31 mouse cellular contexts compared by ENCODE assay signal in the genomic region with DNA sequence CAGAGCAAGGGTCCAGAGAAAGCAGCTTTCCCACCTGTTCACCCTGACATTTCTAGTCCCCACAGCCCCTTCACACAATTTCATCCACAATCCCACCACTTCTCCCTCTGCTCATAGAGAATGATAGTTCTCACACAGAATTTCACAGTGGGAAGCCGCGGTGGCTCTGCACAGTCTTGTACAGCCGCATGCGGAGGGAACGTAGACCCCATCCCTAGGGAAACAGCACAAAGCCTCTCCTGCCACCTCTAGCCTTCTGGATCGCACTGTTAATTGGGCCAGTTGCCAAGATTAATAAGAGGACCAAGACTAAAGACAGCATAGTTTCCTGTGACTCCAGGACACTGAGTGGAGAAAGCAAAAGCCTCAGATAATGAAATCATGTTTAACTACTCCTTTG. TPM values are rescaled to one million over a fixed set of nuclear protein-coding genes. Genes with fewer than 3 reads are reported as not detected.
DNase-seq lines count a peak whose midpoint lies in the region; ATAC-seq and TF ChIP-seq lines count a peak whose summit lies in the region.
"Had no signal": no experiment of that assay in that cellular context is flagged by ENCODE, and none has a peak within 500 bp of the region (broad histone marks: within the 10 kb centered on the region; RNA-seq: fewer than 3 reads in every experiment).

No protein-coding gene starts in this region.

- no peak overlapping the region for H3K4me2 ChIP-seq in forebrain, embryonic 16.5 days (ENCODE audit: low read length)
- H3K4me2 ChIP-seq in hindbrain, postnatal 0 days (ENCODE audit: low read depth, low read length): no peak overlapping the region
- H3K4me2 ChIP-seq in hindbrain, embryonic 13.5 days: no peak overlapping the region
- H3K4me2 ChIP-seq in midbrain, postnatal 0 days (ENCODE audit: low read depth, low read length, poor library complexity, severe bottlenecking): no peak overlapping the region
- no peak overlapping the region for H3K4me2 ChIP-seq in midbrain, embryonic 11.5 days
- H3K4me2 ChIP-seq: embryonic facial prominence, embryonic 12.5 days; heart, embryonic 11.5 days; limb, embryonic 12.5 days; liver, embryonic 15.5 days; lung, embryonic 15.5 days had no signal

- H3K4me3 ChIP-seq in forebrain, embryonic 10.5 days: no peak overlapping the region
- H3K4me3 ChIP-seq in forebrain, embryonic 16.5 days (replicated peaks; ENCODE audit: low read length): no peak overlapping the region
- no peak overlapping the region for H3K4me3 ChIP-seq in hindbrain, postnatal 0 days (ENCODE audit: low read length)
- H3K4me3 ChIP-seq in hindbrain, embryonic 13.5 days: no peak overlapping the region
- H3K4me3 ChIP-seq in midbrain, postnatal 0 days (ENCODE audit: low read depth, low read length): no peak overlapping the region
- H3K4me3 ChIP-seq in midbrain, embryonic 11.5 days (ENCODE audit: low read depth, low read length): no peak overlapping the region
- H3K4me3 ChIP-seq: embryonic facial prominence, embryonic 12.5 days; erythroblast, embryonic 14.5 days; left cerebral cortex, adult 2 months; limb, embryonic 12.5 days; liver, embryonic 15.5 days; lung, embryonic 15.5 days had no signal

- TF ChIP-seq CTCF in hindbrain, postnatal 0 days (IDR thresholded peaks at IDR 0.05; ENCODE audit: low read depth): no peak
- no peak for TF ChIP-seq CTCF in midbrain, postnatal 0 days (IDR thresholded peaks at IDR 0.05)

- H3K4me1 ChIP-seq in forebrain, embryonic 10.5 days: peaks cover 28% of the 10 kb centered on the region
- H3K4me1 ChIP-seq in forebrain, embryonic 16.5 days (replicated peaks; ENCODE audit: control insufficient read depth, insufficient read depth, low read length): peaks cover 10% of the 10 kb centered on the region
- H3K4me1 ChIP-seq in hindbrain, postnatal 0 days (ENCODE audit: insufficient read depth, low read length): no peaks in the 10 kb centered on the region
- H3K4me1 ChIP-seq in hindbrain, embryonic 13.5 days (replicated peaks): peaks cover 16% of the 10 kb centered on the region
- peaks cover 3% of the 10 kb centered on the region; the same call in 1 of the 2 replicates for H3K4me1 ChIP-seq in midbrain, postnatal 0 days (ENCODE audit: insufficient read depth, low read length)
- H3K4me1 ChIP-seq in midbrain, embryonic 11.5 days (ENCODE audit: control insufficient read depth, insufficient read depth, low read length): no peaks in the 10 kb centered on the region
- H3K4me1 ChIP-seq: embryonic facial prominence, embryonic 12.5 days; liver, embryonic 15.5 days; lung, embryonic 15.5 days had no signal

- H3K36me3 ChIP-seq in forebrain, embryonic 10.5 days (replicated peaks): peaks cover 61% of the 10 kb centered on the region
- H3K36me3 ChIP-seq in forebrain, embryonic 16.5 days (ENCODE audit: control insufficient read depth, insufficient read depth): peaks cover 9% of the 10 kb centered on the region
- peaks cover 10% of the 10 kb centered on the region for H3K36me3 ChIP-seq in hindbrain, postnatal 0 days (ENCODE audit: insufficient read depth, low read length)
- peaks cover 53% of the 10 kb centered on the region for H3K36me3 ChIP-seq in hindbrain, embryonic 13.5 days
- H3K36me3 ChIP-seq in midbrain, postnatal 0 days (ENCODE audit: insufficient read depth, low read length): peaks cover 29% of the 10 kb centered on the region
- H3K36me3 ChIP-seq in midbrain, embryonic 11.5 days (ENCODE audit: control insufficient read depth, insufficient read depth, low read length): peaks cover 6% of the 10 kb centered on the region; the same call in 1 of the 2 replicates

- no peaks in the 10 kb centered on the region for H3K27me3 ChIP-seq in forebrain, embryonic 10.5 days (ENCODE audit: poor library complexity, severe bottlenecking)
- no peaks in the 10 kb centered on the region for H3K27me3 ChIP-seq in forebrain, embryonic 16.5 days (replicated peaks; ENCODE audit: control insufficient read depth, insufficient read depth, low read length)
- H3K27me3 ChIP-seq in hindbrain, postnatal 0 days (ENCODE audit: insufficient read depth, low read length): no peaks in the 10 kb centered on the region
- no peaks in the 10 kb centered on the region for H3K27me3 ChIP-seq in hindbrain, embryonic 13.5 days
- H3K27me3 ChIP-seq in midbrain, postnatal 0 days (ENCODE audit: insufficient read depth, low read length): no peaks in the 10 kb centered on the region
- H3K27me3 ChIP-seq in midbrain, embryonic 11.5 days (ENCODE audit: control insufficient read depth, insufficient read depth, low read length): no peaks in the 10 kb centered on the region
- H3K27me3 ChIP-seq: embryonic facial prominence, embryonic 12.5 days; limb, embryonic 12.5 days; liver, embryonic 15.5 days; lung, embryonic 15.5 days; Patski had no signal

- H3K9me3 ChIP-seq in forebrain, embryonic 10.5 days: no peaks in the 10 kb centered on the region
- no peaks in the 10 kb centered on the region for H3K9me3 ChIP-seq in forebrain, embryonic 16.5 days (ENCODE audit: control insufficient read depth, low read length)
- H3K9me3 ChIP-seq in hindbrain, postnatal 0 days (ENCODE audit: low read length): no peaks in the 10 kb centered on the region
- H3K9me3 ChIP-seq in hindbrain, embryonic 13.5 days: no peaks in the 10 kb centered on the region
- H3K9me3 ChIP-seq in midbrain, postnatal 0 days (ENCODE audit: low read length): no peaks in the 10 kb centered on the region
- no peaks in the 10 kb centered on the region for H3K9me3 ChIP-seq in midbrain, embryonic 11.5 days (ENCODE audit: control insufficient read depth, low read length)
- H3K9me3 ChIP-seq: embryonic facial prominence, embryonic 12.5 days; G1E; limb, embryonic 12.5 days; liver, embryonic 15.5 days; lung, embryonic 15.5 days had no signal

- 0 out of 2 replicates have a peak overlapping the region, but pooled peaks have one; percentile 9 for H3K27ac ChIP-seq in forebrain, embryonic 10.5 days
- no peak overlapping the region for H3K27ac ChIP-seq in forebrain, embryonic 16.5 days (ENCODE audit: low read length)
- no peak overlapping the region for H3K27ac ChIP-seq in hindbrain, postnatal 0 days
- no peak overlapping the region for H3K27ac ChIP-seq in hindbrain, embryonic 13.5 days
- no peak overlapping the region for H3K27ac ChIP-seq in midbrain, postnatal 0 days (ENCODE audit: low read depth, low read length)
- no peak overlapping the region for H3K27ac ChIP-seq in midbrain, embryonic 11.5 days (ENCODE audit: low read depth, low read length)
- H3K27ac ChIP-seq: embryonic facial prominence, embryonic 12.5 days; left cerebral cortex, adult 2 months; limb, embryonic 12.5 days; liver, embryonic 15.5 days; lung, embryonic 15.5 days had no signal

- ATAC-seq in forebrain, embryonic 16.5 days: no peak
- no peak for ATAC-seq in hindbrain, postnatal 0 days
- no peak for ATAC-seq in hindbrain, embryonic 13.5 days (ENCODE audit: low FRiP score)
- no peak for ATAC-seq in midbrain, postnatal 0 days (ENCODE audit: low FRiP score)
- ATAC-seq in midbrain, embryonic 11.5 days (ENCODE audit: low FRiP score): no peak
- ATAC-seq: intestine, embryonic 16.5 days; Patski had no signal

- 50% methylated on average over 6 of the region's 6 CpGs for WGBS in forebrain, embryonic 10.5 days
- 8% methylated on average over 6 of the region's 6 CpGs for WGBS in forebrain, embryonic 16.5 days
- WGBS in hindbrain, postnatal 0 days: 17% methylated on average over 6 of the region's 6 CpGs
- WGBS in hindbrain, embryonic 13.5 days: 17% methylated on average over 6 of the region's 6 CpGs
- 24% methylated on average over 6 of the region's 6 CpGs for WGBS in midbrain, postnatal 0 days
- 84% methylated on average over 6 of the region's 6 CpGs for WGBS in midbrain, embryonic 11.5 days

- DNase-seq in forebrain, embryonic 10.5 days (ENCODE audit: extremely low spot score, low spot score): peak; percentile 18
- DNase-seq in hindbrain, postnatal 0 days (ENCODE audit: low spot score): peak; percentile 43
- DNase-seq in midbrain, postnatal 0 days (ENCODE audit: low spot score): peak; percentile 43
- no peak for DNase-seq in midbrain, embryonic 11.5 days (ENCODE audit: low spot score, missing footprints)
- DNase-seq in retina, embryonic 14.5 days (ENCODE audit: low spot score): peak; percentile 60
- DNase-seq in ovary, postnatal 10 days (ENCODE audit: low spot score): no peak
- DNase-seq: adrenal gland, postnatal 10 days; cerebellum, adult 11 months; cerebellum, adult 9-10 months; cerebellum, postnatal 36 days; gastrocnemius, postnatal 25 days; heart, adult 18-20 months; heart, postnatal 36 days; kidney, adult 9 months; kidney, postnatal 14 days; thymus, adult 2 months; thymus, postnatal 36 days had no signal

- H3K9ac ChIP-seq in forebrain, embryonic 16.5 days (replicated peaks; ENCODE audit: low read depth, low read length): no peak overlapping the region
- no peak overlapping the region for H3K9ac ChIP-seq in hindbrain, postnatal 0 days (replicated peaks; ENCODE audit: low read length)
- H3K9ac ChIP-seq in hindbrain, embryonic 13.5 days: no peak overlapping the region
- H3K9ac ChIP-seq in midbrain, postnatal 0 days (replicated peaks; ENCODE audit: low read length, poor library complexity, severe bottlenecking): no peak overlapping the region
- H3K9ac ChIP-seq in midbrain, embryonic 11.5 days (ENCODE audit: low read length): no peak overlapping the region
- H3K9ac ChIP-seq: embryonic facial prominence, embryonic 12.5 days; limb, embryonic 12.5 days; liver, embryonic 15.5 days; lung, embryonic 15.5 days had no signal

RNA-seq across cellular contexts. Expression of gene Cabp7, which starts 45.0 kb away (rescaled TPM):
- 0.15 TPM in 1 of 2 replicates, not detected in the other for polyA plus RNA-seq in forebrain, embryonic 10.5 days (2016; fragmentation: Nextera tagmentation; extraction: Ambion mirVana)
- 1.5 and 1.6 TPM in 2 replicates for polyA plus RNA-seq in forebrain, embryonic 16.5 days (2015; fragmentation: Nextera tagmentation; extraction: Ambion mirVana)
- total RNA-seq in hindbrain, postnatal 0 days (2014; rRNA removed): 20.4 and 23.6 TPM in 2 replicates
- 2.9 and 3.3 TPM in 2 replicates for polyA plus RNA-seq in hindbrain, postnatal 0 days (2015; fragmentation: Nextera tagmentation; extraction: Ambion mirVana)
- polyA plus RNA-seq in hindbrain, embryonic 13.5 days (2015; fragmentation: Nextera tagmentation; extraction: Ambion mirVana): 1.3 and 1.4 TPM in 2 replicates
- 13.1 and 15.7 TPM in 2 replicates for total RNA-seq in midbrain, postnatal 0 days (2014; rRNA removed)
- 1.8 and 2.1 TPM in 2 replicates for polyA plus RNA-seq in midbrain, postnatal 0 days (2015; fragmentation: Nextera tagmentation; extraction: Ambion mirVana)
- polyA plus RNA-seq in midbrain, embryonic 11.5 days (2014; fragmentation: Nextera tagmentation; extraction: Ambion mirVana): 0.15 and 0.33 TPM in 2 replicates
- total RNA-seq: G1E; heart, adult 18-20 months; heart, postnatal 36 days; liver, adult 2 months; megakaryocyte progenitor cell, adult 5-6 weeks had no signal
- polyA plus RNA-seq: erythroblast, embryonic 14.5 days; G1E; liver, adult 2 months; lung, embryonic 15.5 days had no signal

RNA-seq across cellular contexts. Expression of gene Nf2, which starts 57.8 kb away (rescaled TPM):
- 57.4 and 62.4 TPM in 2 replicates for polyA plus RNA-seq in forebrain, embryonic 10.5 days (2016; fragmentation: Nextera tagmentation; extraction: Ambion mirVana)
- 72.9 and 76.7 TPM in 2 replicates for polyA plus RNA-seq in forebrain, embryonic 16.5 days (2015; fragmentation: Nextera tagmentation; extraction: Ambion mirVana)
- 93.1 and 97.6 TPM in 2 replicates for total RNA-seq in hindbrain, postnatal 0 days (2014; rRNA removed)
- 55.5 and 57.4 TPM in 2 replicates for polyA plus RNA-seq in hindbrain, postnatal 0 days (2015; fragmentation: Nextera tagmentation; extraction: Ambion mirVana)
- 64.4 and 67.0 TPM in 2 replicates for polyA plus RNA-seq in hindbrain, embryonic 13.5 days (2015; fragmentation: Nextera tagmentation; extraction: Ambion mirVana)
- total RNA-seq in midbrain, postnatal 0 days (2014; rRNA removed): 103 and 107 TPM in 2 replicates
- 48.4 and 51.5 TPM in 2 replicates for polyA plus RNA-seq in midbrain, postnatal 0 days (2015; fragmentation: Nextera tagmentation; extraction: Ambion mirVana)
- polyA plus RNA-seq in midbrain, embryonic 11.5 days (2014; fragmentation: Nextera tagmentation; extraction: Ambion mirVana): 46.9 and 51.0 TPM in 2 replicates

Comparison
In these comparisons a context has a peak if more than half of its experiments do, and no peak if none do; other contexts are left out.
1. DNase-seq: peak in forebrain, embryonic 10.5 days (single experiment), hindbrain, postnatal 0 days (single experiment), midbrain, postnatal 0 days (single experiment) and retina, embryonic 14.5 days (single experiment); none in midbrain, embryonic 11.5 days (single experiment) and ovary, postnatal 10 days (single experiment).